Mouse (Mus musculus) left cerebral cortex, adult 8-10 months (tissue): ENCODE results near the gene Rab5if. TPM values are rescaled to one million over a fixed set of nuclear protein-coding genes. Genes with fewer than 3 reads are reported as not detected.
"Not testable (repeated sequence)": the region's sequence is repeated elsewhere in the genome, so short reads cannot be mapped to it uniquely, and the experiment has no call there.

Experiments
- DNase-seq, 2 experiments: peaks; one replicate each; pipeline ENCODE4 v3.0.0; 2022; ENCODE audit warnings: low spot score in 2 of 2
- total RNA-seq, 4 experiments: library from RNA; stranded (reverse); gene quantifications; 2 replicates each; pipeline ENCODE4 v1.2.4; 2022

Gene Rab5if
- total RNA-seq, 4 experiments from 2014 or later, result 75.3 to 83.0 (median 79.6) TPM

GRCm38 (mm10) chr2:156886084-156886631, 23.2 kb downstream of the Rab5if start:
- DNase-seq, result no peak

DNA sequence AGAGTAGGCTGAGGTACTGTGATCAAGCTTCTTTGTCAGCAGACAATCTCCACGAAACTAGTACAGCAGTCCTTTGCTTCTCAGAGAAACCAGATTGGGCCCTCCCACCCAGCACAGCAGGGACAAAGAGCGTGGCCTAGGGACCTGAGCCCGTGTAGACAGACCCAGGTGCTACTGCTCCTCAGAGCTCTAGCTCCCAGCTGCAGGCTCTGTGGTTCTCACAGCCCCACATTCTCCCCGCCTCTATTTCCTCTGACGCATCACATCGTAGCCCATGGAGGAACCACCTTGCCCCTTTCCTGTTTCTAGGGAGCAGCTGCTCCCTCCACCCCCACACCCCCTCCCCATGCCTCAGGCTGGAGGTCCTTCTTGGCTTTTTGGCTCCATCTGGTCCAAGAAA, 24.1 kb downstream of the Rab5if start, which contains the start of gene Sla2:
Gene Sla2, minus strand, starts transcription at position 176 of the 400 bp plus-strand sequence.
- no peak for DNase-seq

GRCm38 (mm10) chr2:156888490-156888889, 25.6 kb downstream of the Rab5if start:
- DNase-seq, result no peak

- no peak for DNase-seq
Measured at GRCm38 (mm10) chr2:156892240-156892639, 29.3 kb downstream of the Rab5if start.

- no peak for DNase-seq
Measured at GRCm38 (mm10) chr2:156892821-156893220, 29.9 kb downstream of the Rab5if start.

DNA sequence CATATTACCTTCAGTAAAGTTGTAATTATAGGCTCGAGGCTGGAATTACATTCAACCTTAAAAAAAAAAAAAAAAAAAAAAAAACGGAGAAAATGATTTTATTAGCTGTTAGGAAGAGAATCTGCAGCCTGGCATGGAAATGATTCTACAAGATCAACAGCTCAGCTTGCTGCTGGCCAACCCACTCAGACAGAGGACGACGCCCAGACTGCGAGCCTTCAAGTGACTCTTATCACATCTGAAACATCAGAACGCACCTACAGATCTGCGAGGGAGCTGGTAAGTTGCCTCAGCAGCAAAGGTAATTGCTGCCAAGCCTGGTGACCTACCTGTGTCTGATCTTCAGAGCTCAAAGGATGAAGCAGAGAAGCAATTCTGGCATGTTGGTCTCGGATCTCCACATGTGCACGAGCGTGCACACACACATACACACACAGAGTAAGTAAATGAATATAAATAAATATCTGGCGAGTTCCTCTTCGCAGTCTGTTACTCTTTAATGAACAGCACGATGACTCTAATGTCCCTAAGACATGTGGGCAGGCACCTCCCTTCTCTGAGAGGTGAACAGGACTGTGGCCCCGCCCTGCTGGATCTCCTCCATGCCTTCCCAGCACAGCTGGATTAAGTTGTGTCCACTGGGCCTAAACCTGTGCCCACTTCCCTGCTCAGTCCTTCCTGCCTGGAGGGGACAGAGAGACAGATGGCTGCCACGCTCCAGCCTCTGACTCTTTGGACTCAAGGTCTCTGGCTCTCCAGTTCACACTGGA, 31.8 kb downstream of the Rab5if start:
- no peak for DNase-seq

DNA sequence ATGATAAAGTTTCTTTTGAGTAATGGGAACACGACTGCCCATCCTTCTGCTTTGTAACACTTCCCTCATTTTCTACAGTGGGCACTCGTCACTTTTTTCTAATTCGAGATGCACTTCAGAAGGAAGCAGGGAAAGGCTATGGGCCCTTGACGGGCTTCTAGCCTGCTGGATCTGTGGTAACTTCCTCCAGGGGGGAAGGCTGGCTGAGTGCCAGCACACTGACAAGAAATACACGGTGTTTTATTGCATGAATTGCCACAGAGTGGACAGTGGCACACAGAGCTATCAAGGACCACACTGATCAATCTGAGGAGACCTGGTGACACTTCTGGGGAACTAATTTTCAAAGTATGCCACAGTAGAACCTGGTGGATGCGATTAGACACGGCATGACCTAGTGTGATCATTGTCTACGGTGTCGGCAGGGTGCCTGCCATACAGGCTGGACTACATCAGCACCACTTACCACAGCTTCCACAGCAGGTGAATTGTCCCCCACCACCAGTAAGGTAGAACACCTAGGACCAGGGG, 33.5 kb downstream of the Rab5if start:
- no peak for DNase-seq

GRCm38 (mm10) chr2:156897034-156897433, 34.1 kb downstream of the Rab5if start:
- peak in 1 of 2 experiments; percentile 45 for DNase-seq

- DNase-seq, result no peak
Measured at GRCm38 (mm10) chr2:156898374-156898773, 35.4 kb downstream of the Rab5if start.

DNA sequence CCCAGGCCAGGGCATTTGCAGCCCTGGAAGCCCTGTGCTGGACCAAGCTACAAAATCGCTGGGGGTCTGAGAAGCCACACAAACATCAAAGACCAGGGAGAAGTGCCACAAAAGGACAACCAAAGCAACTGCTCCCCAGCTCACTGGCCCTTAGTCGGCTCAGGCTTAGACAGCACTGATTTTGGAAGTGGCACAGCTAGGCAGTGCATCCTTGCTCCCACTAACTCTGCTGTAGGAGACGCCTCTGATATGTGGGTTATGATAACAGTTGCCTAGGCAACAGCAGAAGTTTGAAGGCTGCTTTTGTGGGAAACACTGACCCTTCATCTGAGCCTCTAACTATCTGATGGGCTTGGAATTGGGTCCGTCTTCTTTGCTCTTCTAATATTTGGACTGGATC, 36.3 kb downstream of the Rab5if start:
- DNase-seq, result no peak

DNA sequence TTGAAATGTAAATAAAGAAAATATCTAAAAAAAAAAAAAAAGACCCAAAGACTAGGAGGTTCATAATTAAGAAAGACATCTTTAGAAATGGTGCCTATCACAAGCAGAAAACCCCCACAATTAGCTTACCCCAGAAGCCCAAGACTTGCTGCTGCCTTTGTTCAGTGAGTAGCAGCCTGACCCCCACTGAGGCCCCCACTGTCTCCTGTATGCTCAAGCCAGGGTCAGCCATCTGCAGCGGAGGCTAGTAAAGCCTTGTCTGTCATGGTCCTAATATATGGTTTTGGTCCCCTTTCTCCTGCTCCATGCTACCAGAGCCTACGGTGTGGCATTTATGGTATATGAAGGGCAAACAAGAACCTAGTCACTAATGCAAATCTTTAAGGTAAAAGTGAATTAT, 38.4 kb downstream of the Rab5if start:
- DNase-seq, result no peak

DNA sequence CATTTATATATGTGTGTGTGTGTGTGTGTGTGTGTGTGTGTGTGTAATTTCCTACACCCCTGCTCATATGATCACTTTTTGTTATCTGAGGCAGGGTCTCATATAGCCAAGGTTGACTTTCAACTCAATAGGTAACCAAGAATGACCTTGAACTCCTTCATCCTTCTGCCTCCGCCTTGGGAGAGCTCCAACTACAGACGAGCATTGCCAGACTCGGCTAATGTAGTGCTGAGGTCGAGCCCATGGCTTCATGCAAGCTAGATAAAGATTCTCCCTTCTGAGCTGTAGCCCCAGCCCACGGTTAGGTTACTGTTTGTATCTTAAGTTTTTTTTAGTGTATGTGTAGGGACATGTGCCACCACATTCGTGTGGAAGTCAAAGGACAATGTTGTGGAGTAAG, 39.0 kb downstream of the Rab5if start:
- DNase-seq, result no peak

- not testable (repeated sequence) for DNase-seq
Measured at GRCm38 (mm10) chr2:156902411-156902810, 39.5 kb downstream of the Rab5if start.

DNA sequence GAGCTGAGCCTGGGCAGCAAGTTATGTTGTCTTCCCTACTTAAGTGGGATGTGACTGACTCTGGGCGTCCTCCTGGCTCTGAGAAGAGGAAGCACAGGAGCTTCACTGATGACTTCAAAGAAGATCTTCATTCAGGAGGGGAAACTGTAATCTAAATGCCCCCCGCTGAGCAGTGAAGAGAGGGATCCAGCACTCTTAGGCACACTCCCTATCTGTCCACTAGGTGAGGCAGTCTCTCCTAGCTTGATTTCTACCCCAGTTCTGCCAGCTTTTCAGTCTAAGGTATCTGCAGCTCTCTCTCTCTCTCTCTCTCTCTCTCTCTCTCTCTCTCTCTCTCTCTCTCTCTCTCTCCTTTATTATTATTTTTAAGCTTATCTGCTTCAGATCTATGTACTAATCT, 40.4 kb downstream of the Rab5if start:
- DNase-seq, result no peak

GRCm38 (mm10) chr2:156904976-156905717, 42.2 kb downstream of the Rab5if start:
- DNase-seq, result peak in 1 of 2 experiments; percentile 58

- DNase-seq, result not testable (repeated sequence)
Measured at GRCm38 (mm10) chr2:156905931-156906330, 43.0 kb downstream of the Rab5if start.

DNA sequence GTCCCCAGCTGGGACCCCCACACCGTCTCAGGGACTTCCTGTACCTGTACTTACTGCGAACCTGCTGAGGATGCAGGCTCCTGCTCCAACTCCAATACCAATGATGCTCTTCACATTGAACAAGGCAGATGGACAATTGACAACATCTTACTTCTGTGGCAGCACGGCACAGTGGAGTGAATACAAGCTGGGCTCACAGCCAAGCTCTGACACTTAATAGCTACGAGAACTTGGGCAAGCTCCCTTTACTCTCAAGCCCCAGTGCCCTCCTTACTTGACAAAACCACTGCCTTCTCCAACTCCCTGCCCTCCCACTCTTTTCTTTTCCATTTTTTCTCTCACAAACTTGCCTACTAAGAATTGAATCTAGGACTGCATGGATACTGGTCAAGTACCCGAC, 50.3 kb downstream of the Rab5if start:
- no peak for DNase-seq

- DNase-seq, result no peak
Measured at GRCm38 (mm10) chr2:156915559-156915958, 52.6 kb downstream of the Rab5if start.

GRCm38 (mm10) chr2:156916419-156917125, 53.6 kb downstream of the Rab5if start:
- no peak for DNase-seq

- DNase-seq, result no peak
Measured at GRCm38 (mm10) chr2:156918562-156918961, 55.6 kb downstream of the Rab5if start.

- not testable (repeated sequence) for DNase-seq
Measured at GRCm38 (mm10) chr2:156919191-156919590, 56.3 kb downstream of the Rab5if start.
